Mouse (Mus musculus) kidney, adult 2 months (tissue): Measurements from ENCODE around the gene Nhsl1. TPM values are rescaled to one million over a fixed set of nuclear protein-coding genes. Genes with fewer than 3 reads are reported as not detected.

Experiments used
- DNase-seq: peaks from one replicate; pipeline ENCODE4 v3.0.0; 2021
- H3K27ac ChIP-seq: fragments of 200-500 bp; 2 replicates; pipeline ENCODE4 v1.5.1; 2012; ENCODE audit warnings: low read depth, low read length, control low read depth, inconsistent platforms; ENCODE audit not compliant: insufficient read depth
- H3K27me3 ChIP-seq: fragments of 200-500 bp; replicated peaks from 2 replicates; pipeline ENCODE4 v1.6.1; 2012; ENCODE audit warnings: mild to moderate bottlenecking, moderate library complexity, low read length, inconsistent platforms; ENCODE audit not compliant: control insufficient read depth, insufficient read depth
- H3K36me3 ChIP-seq: fragments of 200-500 bp; 2 replicates; pipeline ENCODE4 v1.6.1; 2012; ENCODE audit warnings: mild to moderate bottlenecking, moderate library complexity, low read length, inconsistent platforms; ENCODE audit not compliant: control insufficient read depth, insufficient read depth
- H3K4me1 ChIP-seq: fragments of 200-500 bp; 2 replicates; pipeline ENCODE4 v1.6.1; 2011; ENCODE audit warnings: low read length; ENCODE audit not compliant: control insufficient read depth, insufficient read depth
- H3K4me3 ChIP-seq: fragments of 200-500 bp; 2 replicates; pipeline ENCODE4 v1.5.1; 2011; ENCODE audit warnings: mild to moderate bottlenecking, low read depth, low read length, control low read depth; ENCODE audit not compliant: insufficient read depth
- CTCF ChIP-seq: fragments of 200-500 bp; conservative IDR thresholded peaks from 2 replicates; pipeline ENCODE4 v1.5.1; 2011; ENCODE audit warnings: low read depth, mild to moderate bottlenecking, control low read depth, low read length, moderate library complexity, mixed read lengths; ENCODE audit not compliant: insufficient read depth, insufficient read length
- POLR2A ChIP-seq: fragments of 200-500 bp; IDR thresholded peaks from one replicate; pipeline ENCODE4 v1.6.1; 2011; ENCODE audit warnings: low read depth, low read length, control low read depth
- WGBS: fragments of 180-500 bp; shearing (Covaris S2); methylation state at CpG from one replicate; pipeline ENCODE4 v1.1.7; 2018; 5-methylcytosine and 5-hydroxymethylcytosine counted together
- polyA plus RNA-seq: library from polyadenylated mRNA; depleted of rRNA; stranded (reverse); fragments of >200 nt; gene quantifications from 2 replicates; pipeline ENCODE4 v1.2.3, GENCODE M21; 2012

The Nhsl1 gene
- polyA plus RNA-seq, 1 experiment = 10.4 TPM

DNA sequence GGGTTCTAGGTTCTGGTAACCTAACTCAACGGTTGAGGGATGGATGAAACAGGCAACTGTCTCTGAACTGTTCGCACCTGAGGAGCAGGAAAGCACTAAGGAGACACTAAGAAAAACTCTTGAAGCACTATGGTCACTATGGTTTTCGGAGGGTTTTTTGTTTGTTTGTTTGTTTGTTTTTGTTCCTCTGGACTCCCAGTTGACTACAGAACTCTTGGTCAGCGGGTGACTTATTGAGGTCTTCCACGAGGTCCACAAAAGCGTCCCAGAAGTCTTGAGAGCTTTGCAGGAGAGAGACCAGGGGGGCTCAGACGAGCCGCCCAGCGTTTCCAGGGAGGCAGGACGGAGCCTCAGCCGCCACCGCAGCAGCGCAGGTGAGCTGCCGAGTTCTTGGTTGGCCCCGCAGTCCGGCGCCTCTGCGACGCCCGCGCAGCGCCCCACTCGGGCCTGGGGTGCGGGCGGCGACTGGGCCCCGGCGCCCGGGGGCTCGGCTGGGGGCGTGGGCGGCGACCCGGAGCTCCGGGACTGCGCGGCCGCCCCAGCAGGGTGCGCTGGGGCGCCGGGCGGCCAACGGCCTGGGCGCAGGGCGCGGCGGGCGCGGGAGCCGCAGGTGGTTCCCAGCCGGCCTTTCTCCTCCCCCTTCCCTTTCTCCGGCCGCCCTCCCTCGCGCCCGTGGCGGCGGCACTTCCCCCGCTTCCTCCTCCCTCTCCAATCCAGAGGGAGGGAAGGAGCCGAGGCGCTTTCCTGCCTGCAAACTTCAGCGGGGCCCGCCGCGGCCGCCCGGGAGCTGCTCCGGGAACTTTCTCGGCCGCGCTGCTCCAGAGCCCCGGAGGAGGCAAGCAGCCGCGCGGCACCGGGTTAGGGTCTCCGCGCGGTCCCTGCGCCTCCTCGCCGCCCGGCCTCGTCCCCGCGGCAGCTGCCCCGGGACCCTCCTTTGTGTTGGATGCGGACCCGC lies 547 bp upstream of the Nhsl1 start:
- 3% methylated on average over 80 of the region's 89 CpGs for WGBS
- Histone ChIP-seq H3K27ac (peak overlapping the region; percentile 36; the same call in 1 of the 2 replicates), H3K4me1 (peaks cover 4% of the 10 kb centered on the region; the same call in 1 of the 2 replicates), H3K27me3 (no peaks in the 10 kb centered on the region), H3K36me3 (no peaks in the 10 kb centered on the region), H3K4me3 (peak overlapping the region; percentile 80)
- TF ChIP-seq POLR2A (no peak), CTCF (0 out of 2 replicates have a peak, but pooled peaks have one; percentile 14)
- peak; percentile 87 for DNase-seq

- Histone ChIP-seq H3K27me3 (no peaks in the 10 kb centered on the region), H3K36me3 (no peaks in the 10 kb centered on the region), H3K27ac (no peak overlapping the region), H3K4me1 (peaks cover 4% of the 10 kb centered on the region; the same call in 1 of the 2 replicates), H3K4me3 (peak overlapping the region; percentile 80; the same call in 1 of the 2 replicates)
- TF ChIP-seq CTCF (no peak), POLR2A (no peak)
- DNase-seq = no peak
- WGBS = 24% methylated on average over 4 of the region's 4 CpGs
Measured at GRCm38 (mm10) chr10:18319691-18320090, 906 bp downstream of the Nhsl1 start.

DNA sequence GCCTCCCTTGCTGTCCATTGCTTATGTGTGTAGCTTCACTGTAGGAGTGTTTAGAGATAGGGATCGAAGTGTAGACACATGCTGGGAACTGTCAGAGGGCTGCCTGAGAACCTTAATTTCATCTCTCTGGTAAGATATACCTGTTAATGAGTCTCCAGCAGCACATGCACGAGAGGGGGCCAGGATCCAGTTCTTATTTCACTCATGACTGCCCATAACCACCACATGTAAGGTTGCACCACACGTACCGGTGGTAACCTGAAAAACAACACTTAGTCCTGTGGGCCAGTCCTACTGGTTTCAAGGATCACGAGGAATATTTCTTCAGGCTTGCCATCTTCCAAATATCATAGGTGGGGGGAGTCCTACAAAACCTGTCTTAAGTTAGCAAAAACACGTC lies 3.1 kb downstream of the Nhsl1 start:
- no peaks in the 10 kb centered on the region for H3K27me3 ChIP-seq
- peak; percentile 41 for DNase-seq
- no peaks in the 10 kb centered on the region for H3K36me3 ChIP-seq
- H3K4me3 ChIP-seq = no peak overlapping the region
- WGBS = 59% methylated on average over 6 of the region's 6 CpGs
- TF ChIP-seq POLR2A (no peak), CTCF (no peak)
- no peak overlapping the region for H3K27ac ChIP-seq
- peaks cover 4% of the 10 kb centered on the region; the same call in 1 of the 2 replicates for H3K4me1 ChIP-seq

DNA sequence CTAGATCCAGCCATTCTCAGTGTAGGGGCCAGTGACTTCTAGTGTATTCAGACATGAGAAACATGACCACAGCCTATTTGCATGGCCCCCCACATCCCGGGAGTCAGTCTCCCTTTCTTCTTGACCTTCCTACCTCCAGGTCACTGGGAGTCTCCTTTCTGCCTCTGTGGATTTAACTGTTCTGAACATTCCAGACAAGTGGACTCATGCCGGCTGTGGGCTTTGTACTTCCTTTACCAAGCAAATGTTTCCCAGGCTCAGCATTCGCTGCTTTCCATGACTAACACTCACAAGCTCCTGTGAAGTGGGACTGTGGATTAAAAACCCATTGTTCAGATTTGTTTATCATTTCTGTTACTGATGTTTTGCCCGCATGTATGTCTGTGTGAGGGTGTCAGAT lies 4.9 kb downstream of the Nhsl1 start:
- Histone ChIP-seq H3K4me3 (no peak overlapping the region), H3K27me3 (no peaks in the 10 kb centered on the region), H3K36me3 (no peaks in the 10 kb centered on the region), H3K4me1 (peaks cover 8% of the 10 kb centered on the region; the same call in 1 of the 2 replicates), H3K27ac (no peak overlapping the region)
- 52% methylated on average over 4 of the region's 4 CpGs for WGBS
- TF ChIP-seq CTCF (no peak), POLR2A (no peak)
- no peak for DNase-seq

- no peaks in the 10 kb centered on the region for H3K36me3 ChIP-seq
- no peak for TF ChIP-seq CTCF
- no peak for TF ChIP-seq POLR2A
- no peak for DNase-seq
- H3K4me1 ChIP-seq = 0 out of 2 replicates have a peak, but pooled peaks cover 3% of the 10 kb centered on the region
- no peaks in the 10 kb centered on the region for H3K27me3 ChIP-seq
- H3K27ac ChIP-seq = no peak overlapping the region
- no peak overlapping the region for H3K4me3 ChIP-seq
- WGBS = 74% methylated on average over 5 of the region's 5 CpGs
Measured at GRCm38 (mm10) chr10:18328331-18328908, 9.6 kb downstream of the Nhsl1 start.

GRCm38 (mm10) chr10:18329096-18330038 lies 10.6 kb downstream of the Nhsl1 start:
- TF ChIP-seq CTCF = no peak
- TF ChIP-seq POLR2A = no peak
- Histone ChIP-seq H3K4me1 (0 out of 2 replicates have a peak, but pooled peaks cover 3% of the 10 kb centered on the region), H3K27me3 (no peaks in the 10 kb centered on the region), H3K36me3 (no peaks in the 10 kb centered on the region), H3K27ac (no peak overlapping the region), H3K4me3 (no peak overlapping the region)
- WGBS = 12% methylated on average over 23 of the region's 23 CpGs
- peak; percentile 62 for DNase-seq
